Comparison of ENCODE assay signal across 8 mouse cellular contexts in genomic region chr2:167860457-167861177, GRCm38 (mm10).
DNase-seq lines count a peak whose midpoint lies in the region; ATAC-seq and TF ChIP-seq lines count a peak whose summit lies in the region.

No protein-coding gene starts in this region.

- no peak overlapping the region for H3K27ac ChIP-seq in hindbrain, postnatal 0 days
- peak overlapping the region; percentile 72 for H3K27ac ChIP-seq in stomach, embryonic 16.5 days (ENCODE audit: low read length)

- TF ChIP-seq CTCF in hindbrain, postnatal 0 days (IDR thresholded peaks at IDR 0.05; ENCODE audit: low read depth): peak; percentile 55

- no peaks in the 10 kb centered on the region for H3K9me3 ChIP-seq in hindbrain, postnatal 0 days (ENCODE audit: low read length)
- no peaks in the 10 kb centered on the region for H3K9me3 ChIP-seq in stomach, embryonic 16.5 days (replicated peaks; ENCODE audit: control insufficient read depth, low read length)

- no peak overlapping the region for H3K4me2 ChIP-seq in hindbrain, postnatal 0 days (ENCODE audit: low read depth, low read length)
- no peak overlapping the region for H3K4me2 ChIP-seq in stomach, embryonic 16.5 days (ENCODE audit: low read depth, low read length)

- H3K9ac ChIP-seq in hindbrain, postnatal 0 days (replicated peaks; ENCODE audit: low read length): no peak overlapping the region
- H3K9ac ChIP-seq in stomach, embryonic 16.5 days (ENCODE audit: low read length): peak overlapping the region; percentile 51

- peak; percentile 89 for DNase-seq in Muller cell, postnatal 12 days (ENCODE audit: inconsistent ontology term)
- DNase-seq in cerebellum, adult 11-12 months: peak; percentile 34
- DNase-seq in gastrocnemius, postnatal 25 days: peak; percentile 98
- peak; percentile 85 for DNase-seq in hindbrain, postnatal 0 days (ENCODE audit: low spot score)
- peak; percentile 73 to 78 for DNase-seq in layer of hippocampus, postnatal 36 days
- DNase-seq in lung, postnatal 14 days: peak; percentile 95
- no peak for DNase-seq in yolk sac, embryonic 10.5 days (ENCODE audit: low spot score)

- peaks cover 12% of the 10 kb centered on the region for H3K4me1 ChIP-seq in hindbrain, postnatal 0 days (ENCODE audit: insufficient read depth, low read length)
- H3K4me1 ChIP-seq in stomach, embryonic 16.5 days (ENCODE audit: control insufficient read depth, insufficient read depth, low read length): peaks cover 49% of the 10 kb centered on the region

- no peaks in the 10 kb centered on the region for H3K27me3 ChIP-seq in hindbrain, postnatal 0 days (ENCODE audit: insufficient read depth, low read length)
- no peaks in the 10 kb centered on the region for H3K27me3 ChIP-seq in stomach, embryonic 16.5 days (ENCODE audit: control insufficient read depth, insufficient read depth, low read length)

- peak; percentile 78 for ATAC-seq in hindbrain, postnatal 0 days
- ATAC-seq in stomach, embryonic 16.5 days (ENCODE audit: insufficient read depth, low FRiP score): peak; percentile 73

- H3K36me3 ChIP-seq in hindbrain, postnatal 0 days (ENCODE audit: insufficient read depth, low read length): no peaks in the 10 kb centered on the region
- H3K36me3 ChIP-seq in stomach, embryonic 16.5 days (ENCODE audit: control insufficient read depth, insufficient read depth, low read length): no peaks in the 10 kb centered on the region

- 29% methylated on average over 10 of the region's 10 CpGs for WGBS in hindbrain, postnatal 0 days
- 37% methylated on average over 10 of the region's 10 CpGs for WGBS in stomach, embryonic 16.5 days

- no peak overlapping the region for H3K4me3 ChIP-seq in hindbrain, postnatal 0 days (ENCODE audit: low read length)
- no peak overlapping the region for H3K4me3 ChIP-seq in stomach, embryonic 16.5 days (replicated peaks; ENCODE audit: low read length)
